Mouse (Mus musculus) cerebellum, adult 2 months (tissue): Measurements from ENCODE around the gene Srms.

Source experiments
- CTCF ChIP-seq: fragments of 200-500 bp; IDR thresholded peaks from 2 replicates; pipeline ENCODE4 v1.5.1; 2011; ENCODE audit warnings: low read depth, mild to moderate bottlenecking, control low read depth, low read length, moderate library complexity, borderline replicate concordance; ENCODE audit not compliant: insufficient read depth
- POLR2A ChIP-seq: fragments of 200-500 bp; IDR thresholded peaks from 2 replicates; pipeline ENCODE4 v1.6.1; 2011; ENCODE audit warnings: low read length, control low read depth, borderline replicate concordance; ENCODE audit not compliant: insufficient read depth

DNA sequence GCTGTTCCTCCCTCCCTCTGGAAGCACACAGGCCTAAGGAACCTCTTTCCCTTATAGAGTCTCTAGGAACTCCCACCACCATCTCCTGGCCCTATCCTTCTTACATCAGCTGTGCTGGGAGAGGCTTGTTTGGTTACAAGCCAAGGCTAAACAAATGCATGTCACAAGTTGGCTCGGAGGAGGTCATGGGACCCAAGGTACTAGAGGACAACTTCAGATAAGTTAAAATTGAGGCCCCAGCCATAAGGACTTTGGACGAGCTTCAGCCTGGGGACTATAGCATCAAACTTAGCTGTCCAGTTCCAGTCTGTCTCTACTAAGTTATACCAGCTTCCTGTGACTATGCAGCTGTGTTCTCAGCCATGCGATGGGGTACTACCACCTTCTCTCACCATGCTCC is 14.1 kb upstream of the Srms start:
- TF ChIP-seq CTCF (no peak), POLR2A (no peak)
